Mouse (Mus musculus): ENCODE data around the gene Nubpl.

GRCm38 (mm10) chr12:52361198-52361597, 263.7 kb downstream of the Nubpl start:
- TF ChIP-seq POLR2A (IDR thresholded peaks at IDR 0.05; ENCODE audit: low read depth, low read length) (no peak), CTCF (IDR thresholded peaks at IDR 0.05; ENCODE audit: extremely low read depth, insufficient read depth, insufficient read length, insufficient replicate concordance) (no peak)
